Mouse (Mus musculus) erythroblast, embryonic 14.5 days (primary cell): ENCODE data around the gene Acvr1.

Experiments used
- GATA1 ChIP-seq: IDR thresholded peaks from 2 replicates; pipeline ENCODE4 v1.6.1; 2012; ENCODE audit warnings: low read length, inconsistent platforms, mixed read lengths
- TAL1 ChIP-seq: IDR thresholded peaks from 3 replicates; pipeline ENCODE4 v1.6.1; 2012; ENCODE audit warnings: low read length, inconsistent platforms, mixed read lengths

DNA sequence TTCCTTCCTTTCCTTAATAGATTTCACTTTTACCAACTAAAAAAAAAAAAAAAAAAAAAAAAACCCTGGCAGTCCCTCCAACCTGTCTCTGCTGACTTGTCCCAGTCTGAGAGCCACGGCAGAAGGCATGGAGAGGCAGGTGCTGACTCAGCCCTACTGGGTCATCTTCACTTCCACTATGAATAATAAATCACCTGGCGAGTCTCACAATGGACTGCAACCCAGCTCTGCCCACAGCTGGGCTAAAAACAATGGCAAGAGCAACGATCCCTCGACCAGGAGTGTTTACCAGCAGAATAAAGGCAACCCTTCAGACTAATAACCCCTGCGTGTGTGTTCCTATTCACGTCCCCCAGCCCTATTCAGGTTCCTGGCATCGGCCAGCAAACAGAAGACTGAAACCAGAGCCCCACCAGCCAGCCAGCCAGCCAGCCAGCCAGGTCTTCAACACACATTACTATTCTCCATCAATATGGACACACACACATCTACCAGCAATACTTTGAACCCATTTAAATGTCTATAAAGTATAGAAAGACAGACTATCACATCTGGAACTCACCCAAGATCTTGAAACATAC lies 37.0 kb downstream of the Acvr1 start:
- TF ChIP-seq TAL1 (no peak), GATA1 (no peak)
